Mouse (Mus musculus) thymus, adult 2 months (tissue): ENCODE measurements around the gene Mrpl4.

ENCODE experiments used
- CTCF ChIP-seq: fragments of 200-500 bp; IDR thresholded peaks from 2 replicates; pipeline ENCODE4 v1.5.1; 2012; ENCODE audit warnings: mild to moderate bottlenecking, control low read depth, low read length, moderate library complexity, borderline replicate concordance; ENCODE audit not compliant: control insufficient read depth, poor library complexity, insufficient read depth; ENCODE audit errors: extremely low read depth
- POLR2A ChIP-seq: fragments of 200-500 bp; IDR thresholded peaks from 2 replicates; pipeline ENCODE4 v1.6.1; 2012; ENCODE audit warnings: mild to moderate bottlenecking, low read length, control low read depth, moderate library complexity; ENCODE audit not compliant: control insufficient read depth, poor library complexity, insufficient read depth; ENCODE audit errors: extremely low read depth

- TF ChIP-seq CTCF: no peak
- TF ChIP-seq POLR2A: no peak
Measured at GRCm38 (mm10) chr9:20976961-20977689, 25.4 kb upstream of the Mrpl4 start.
